Mouse (Mus musculus) MEL (cell line): ENCODE measurements around the gene Sycp2.

ENCODE experiments used
- CTCF ChIP-seq, 3 experiments: IDR thresholded peaks in 2 of 3; conservative IDR thresholded peaks in 1 of 3; 2 replicates each; pipeline ENCODE4 v1.5.1; 2011 to 2012; ENCODE audit warnings: low read length in 3 of 3, low read depth in 2 of 3, mild to moderate bottlenecking in 2 of 3, improper control_type of control experiment in 1 of 3, inconsistent platforms in 1 of 3, mixed read lengths in 1 of 3, moderate library complexity in 1 of 3; ENCODE audit not compliant: control insufficient read depth in 1 of 3, insufficient read depth in 1 of 3, poor library complexity in 1 of 3, severe bottlenecking in 1 of 3
- GABPA ChIP-seq: IDR thresholded peaks from 2 replicates; pipeline ENCODE4 v1.6.1; 2012; ENCODE audit warnings: low read depth, mild to moderate bottlenecking, inconsistent platforms, low read length, improper control_type of control experiment, moderate library complexity

DNA sequence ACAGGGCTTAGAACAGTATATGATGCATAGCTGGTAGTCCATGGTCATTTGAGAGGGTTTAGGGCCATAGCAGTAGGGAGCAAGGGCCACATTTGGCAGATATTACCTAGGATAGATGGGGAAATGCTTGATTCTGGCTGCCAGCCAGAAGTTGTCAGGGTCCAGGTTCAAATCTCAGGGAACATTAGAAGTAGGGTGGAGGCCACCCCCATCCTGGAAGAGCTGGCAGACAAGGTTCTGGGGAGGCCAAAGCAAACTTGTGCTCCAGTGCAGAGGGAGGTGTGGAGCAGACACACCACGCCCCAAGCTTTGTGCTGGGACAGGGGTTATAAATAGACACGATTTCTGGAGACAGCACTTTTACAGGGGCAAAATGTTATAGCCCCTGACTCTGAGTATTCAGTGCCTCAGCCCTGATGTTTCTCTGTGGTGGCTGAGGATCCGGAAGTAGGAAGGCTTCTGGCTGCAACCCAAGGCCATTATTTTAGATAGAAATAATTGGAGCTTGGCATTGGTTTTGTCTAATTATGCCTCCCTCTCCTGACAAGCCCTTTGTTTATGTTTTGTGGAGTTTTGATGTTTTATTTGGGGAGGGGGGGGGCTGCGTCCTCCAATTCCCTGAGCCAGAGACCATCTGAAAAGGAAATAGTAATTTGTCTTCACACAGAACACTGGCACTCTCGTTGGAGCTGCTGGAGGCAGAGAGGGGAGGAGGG lies 80.6 kb downstream of the Sycp2 start:
- no peak for TF ChIP-seq CTCF (IDR thresholded peaks at IDR 0.05 in 2 of 3, conservative IDR thresholded peaks at IDR 0.05 in 1 of 3; ENCODE audit: control insufficient read depth in 1 of 3, insufficient read depth in 1 of 3, low read depth in 2 of 3, low read length in 3 of 3, poor library complexity in 1 of 3, severe bottlenecking in 1 of 3)
- no peak for TF ChIP-seq GABPA
